Mouse (Mus musculus) heart, adult 8-10 months (tissue): Measurements from ENCODE around the gene Dock1. TPM values are rescaled to one million over a fixed set of nuclear protein-coding genes. Genes with fewer than 3 reads are reported as not detected.

ENCODE experiments used
- DNase-seq: peaks from one replicate; pipeline ENCODE4 v3.0.0; 2022; ENCODE audit warnings: low spot score
- total RNA-seq, 4 experiments: library from RNA; stranded (reverse); gene quantifications; 2 replicates each; pipeline ENCODE4 v1.2.4; 2022

Dock1 gene
- total RNA-seq, 4 experiments from 2014 or later: 26.9 to 29.2 (median 27.7) TPM

GRCm38 (mm10) chr7:134695431-134695830, 25.0 kb downstream of the Dock1 start:
- no peak for DNase-seq

GRCm38 (mm10) chr7:134696126-134696979, 25.9 kb downstream of the Dock1 start:
- DNase-seq: no peak

DNA sequence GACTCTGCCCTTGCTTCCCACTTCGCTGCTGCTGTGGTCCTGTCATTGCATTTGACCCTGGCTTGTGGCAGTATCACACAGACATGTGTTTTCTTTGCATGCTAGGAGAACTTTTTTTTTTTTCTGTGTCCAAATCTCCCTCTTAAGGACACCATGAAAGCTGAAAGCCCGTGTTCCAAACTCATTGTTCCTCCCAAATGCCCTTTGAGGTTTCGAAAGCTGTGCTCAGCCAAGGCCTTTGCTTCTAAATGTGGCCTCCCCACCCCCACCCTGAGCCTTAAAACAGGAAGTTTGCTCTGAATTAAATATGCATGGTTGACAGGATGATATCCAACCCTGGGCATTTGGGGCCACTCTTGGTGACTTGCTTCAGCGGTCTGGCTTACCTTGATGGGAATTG, 27.0 kb downstream of the Dock1 start:
- DNase-seq: peak; percentile 45

DNA sequence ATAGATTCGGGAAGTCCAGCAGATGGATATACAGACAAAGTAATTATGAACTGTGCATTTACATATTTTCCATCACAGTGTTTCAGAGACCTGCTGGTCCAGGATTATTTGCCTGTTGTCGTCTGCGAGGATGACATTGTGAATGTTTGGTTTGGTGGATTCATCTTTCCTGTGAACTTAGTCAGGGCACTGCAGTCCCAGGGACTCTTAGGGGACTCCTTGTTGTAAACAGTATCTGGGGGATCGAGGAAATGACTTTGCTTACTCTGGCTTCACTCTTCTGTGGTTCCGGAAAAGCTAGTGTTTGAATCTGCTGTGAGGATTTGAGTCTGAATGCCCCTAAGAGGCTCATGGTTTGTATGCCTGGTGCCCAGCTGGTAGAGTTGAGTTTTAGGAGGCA, 27.8 kb downstream of the Dock1 start:
- DNase-seq: no peak

DNA sequence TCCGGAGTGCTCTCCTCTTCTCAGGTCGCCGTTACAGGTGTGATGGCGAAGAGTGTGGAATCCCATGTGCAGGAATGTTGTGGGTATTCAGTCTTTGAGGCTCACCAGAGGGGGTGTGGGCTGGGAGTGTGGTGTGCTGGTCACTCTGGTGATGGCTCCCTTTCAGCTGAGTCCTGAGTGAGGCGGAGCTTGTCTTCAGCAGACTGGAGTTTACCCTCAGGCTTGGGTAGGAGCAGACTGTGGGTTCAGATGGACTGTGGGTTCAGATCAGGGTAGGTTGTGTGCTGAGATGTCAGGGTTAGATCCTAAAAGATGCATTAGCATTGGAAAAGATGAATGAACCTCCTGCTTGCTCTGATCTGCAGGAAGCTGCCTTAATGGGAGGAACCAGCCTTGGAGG, 29.5 kb downstream of the Dock1 start:
- DNase-seq: no peak

- no peak for DNase-seq
Observed at GRCm38 (mm10) chr7:134702481-134702880, 32.0 kb downstream of the Dock1 start.

- DNase-seq: peak; percentile 51
Observed at GRCm38 (mm10) chr7:134703704-134704103, 33.2 kb downstream of the Dock1 start.

GRCm38 (mm10) chr7:134709226-134709853, 38.9 kb downstream of the Dock1 start:
- DNase-seq: no peak

DNA sequence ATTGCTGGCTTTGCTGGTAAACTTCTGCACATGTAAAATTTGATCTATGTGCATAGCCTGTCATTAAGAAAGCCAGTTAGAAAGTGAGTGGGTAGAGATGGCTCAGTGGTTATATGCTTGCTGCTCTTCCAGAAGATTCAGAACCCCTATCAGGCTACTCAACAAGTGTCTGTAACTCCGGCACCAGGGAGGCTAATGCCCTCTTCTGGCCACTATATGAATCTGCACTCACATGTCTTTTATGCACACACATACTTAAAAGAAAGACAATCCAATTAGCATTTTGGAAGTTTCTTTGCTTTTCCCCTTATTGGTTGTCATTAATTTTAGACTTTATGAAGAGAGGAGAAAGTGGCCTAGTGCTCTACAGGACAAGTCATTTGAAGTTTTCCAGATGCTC, 41.1 kb downstream of the Dock1 start:
- no peak for DNase-seq

DNA sequence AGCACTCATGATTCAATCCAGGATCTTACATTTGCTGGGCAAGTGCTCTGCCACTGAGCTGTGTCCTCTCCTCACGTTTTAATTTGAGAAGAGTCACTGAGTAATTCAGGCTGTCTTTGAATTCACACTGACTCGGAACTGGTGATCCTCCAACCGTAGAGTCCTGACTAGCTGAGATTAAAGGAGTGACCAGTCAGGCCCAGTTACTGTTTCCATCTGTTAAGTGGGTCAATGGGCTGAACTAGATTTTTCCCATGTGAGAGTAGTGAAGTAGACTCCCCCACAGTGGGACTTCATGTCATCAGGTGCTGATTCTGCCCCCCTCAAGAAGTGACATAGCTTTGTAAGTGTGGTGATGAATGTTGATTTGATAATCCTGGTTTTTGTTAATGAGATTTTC, 49.0 kb downstream of the Dock1 start:
- DNase-seq: no peak

- DNase-seq: no peak
Observed at GRCm38 (mm10) chr7:134722361-134722760, 51.9 kb downstream of the Dock1 start.

DNA sequence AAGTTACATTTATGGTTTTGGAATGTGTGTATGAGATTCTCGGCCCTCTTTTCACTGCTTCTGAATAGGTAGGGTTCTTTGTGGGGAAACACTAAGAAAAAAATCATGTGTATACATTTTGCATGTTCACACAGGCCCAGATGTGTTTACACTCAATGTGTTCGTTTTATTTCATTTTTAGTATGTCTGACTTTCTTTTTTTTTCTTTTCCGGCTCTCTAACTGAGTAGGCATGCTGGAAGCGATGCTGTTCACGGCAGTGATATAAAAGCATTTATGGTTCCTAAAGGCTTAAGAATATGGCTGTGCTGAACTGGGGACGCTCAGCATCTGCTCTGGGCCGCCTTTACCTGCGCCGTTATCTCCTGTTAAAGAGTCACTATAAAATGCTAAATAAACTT, 52.5 kb downstream of the Dock1 start:
- no peak for DNase-seq

DNA sequence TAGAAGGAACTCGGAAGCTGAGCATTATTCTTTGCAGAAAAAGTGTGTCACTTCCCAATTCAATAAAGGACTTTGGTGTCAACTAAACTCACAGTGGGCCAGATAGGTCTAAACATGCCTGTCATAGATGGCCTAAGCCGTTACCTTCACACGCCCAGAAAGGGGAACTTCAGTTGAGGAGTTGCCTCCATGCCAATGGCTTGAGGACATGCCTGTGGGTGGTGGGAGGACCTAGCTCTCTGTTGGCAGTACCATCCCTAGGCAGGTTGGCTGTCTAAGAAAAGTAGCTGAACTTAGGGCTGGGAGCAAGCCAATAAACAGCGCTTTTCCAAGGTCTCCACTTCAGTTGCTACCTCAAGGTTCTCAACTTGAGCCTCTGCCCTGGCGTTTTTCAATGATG, 53.1 kb downstream of the Dock1 start:
- no peak for DNase-seq

- no peak for DNase-seq
Observed at GRCm38 (mm10) chr7:134724841-134725240, 54.4 kb downstream of the Dock1 start.

- DNase-seq: no peak
Observed at GRCm38 (mm10) chr7:134725551-134726529, 55.4 kb downstream of the Dock1 start.

GRCm38 (mm10) chr7:134726530-134727258, 56.2 kb downstream of the Dock1 start:
- no peak for DNase-seq

DNA sequence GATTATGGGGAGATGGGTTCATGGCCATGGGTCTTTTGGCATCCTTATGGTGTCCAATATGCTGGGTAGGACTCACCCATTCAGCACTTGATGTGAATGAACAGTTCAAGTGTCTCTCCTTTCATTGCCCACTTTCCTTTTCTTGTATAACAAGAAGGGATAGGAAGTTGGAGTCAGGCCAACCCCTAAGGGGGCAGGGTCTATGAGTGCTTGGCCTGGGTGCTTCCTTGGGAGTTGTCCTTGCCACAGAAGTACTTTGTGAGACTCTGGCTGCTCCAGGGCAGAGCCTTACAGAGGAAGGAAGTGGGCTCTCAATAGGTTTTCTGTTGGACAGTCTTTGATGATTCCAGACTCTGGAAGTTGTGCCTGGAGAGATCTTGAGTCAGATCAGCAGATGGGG, 58.9 kb downstream of the Dock1 start:
- DNase-seq: no peak

- no peak for DNase-seq
Observed at GRCm38 (mm10) chr7:134730406-134731126, 60.1 kb downstream of the Dock1 start.

DNA sequence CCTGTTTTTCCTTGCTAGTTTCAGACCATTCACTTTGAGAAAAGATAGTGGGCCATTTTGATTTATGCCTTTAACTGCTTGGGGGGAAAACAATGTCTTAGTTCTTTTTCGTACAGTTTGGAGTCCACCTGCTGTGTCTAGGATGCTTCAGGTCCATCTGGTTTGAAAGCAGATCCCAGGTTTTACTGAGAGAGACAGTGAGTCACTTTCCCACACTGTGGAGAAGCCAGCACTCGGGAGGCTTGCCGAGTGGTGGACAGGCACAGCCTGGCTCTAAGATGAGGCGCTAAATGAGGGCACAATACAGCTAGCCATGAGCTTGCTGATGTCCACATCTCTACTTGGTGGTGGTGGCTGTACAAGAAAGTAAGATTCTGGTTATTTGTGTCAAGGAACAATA, 76.6 kb downstream of the Dock1 start:
- DNase-seq: no peak

DNA sequence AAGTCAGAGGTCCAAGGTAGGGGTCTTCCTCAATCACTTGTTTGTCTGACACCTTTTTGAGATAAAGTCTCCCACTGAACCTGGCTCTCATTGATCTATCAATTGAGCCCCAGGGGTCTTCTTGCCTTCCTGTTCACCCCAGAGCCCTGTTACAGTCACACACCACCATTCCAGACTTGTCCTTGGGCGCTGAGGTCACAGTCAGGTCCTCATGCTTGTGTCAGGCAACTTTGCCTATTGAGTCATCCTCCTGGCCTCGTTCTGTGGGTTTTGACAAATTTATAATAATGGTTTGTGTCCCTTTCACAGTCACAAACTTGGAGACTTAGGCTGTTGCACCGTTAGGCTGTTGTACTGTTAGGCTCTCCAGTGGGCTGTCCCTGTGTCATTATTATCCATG, 77.9 kb downstream of the Dock1 start:
- DNase-seq: no peak

DNA sequence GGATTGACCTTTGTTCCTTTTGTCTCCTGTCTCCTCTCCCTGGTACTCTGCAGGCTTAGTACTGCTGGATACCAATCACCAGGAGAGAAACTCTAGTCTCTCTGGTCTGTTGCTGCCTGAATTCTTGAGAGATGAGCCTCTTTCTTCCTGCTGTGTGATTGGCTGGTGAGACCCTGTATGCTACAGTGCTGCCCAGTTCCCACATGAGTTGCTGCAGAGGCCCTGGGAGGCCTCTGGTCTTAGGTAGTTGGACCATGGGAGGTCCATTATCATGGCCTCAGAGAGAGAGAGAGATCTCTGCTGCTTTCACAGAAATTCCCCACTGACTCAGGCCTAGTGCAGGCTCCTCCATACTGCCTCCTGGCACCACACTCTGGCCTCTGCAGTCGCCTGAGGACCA, 79.2 kb downstream of the Dock1 start:
- no peak for DNase-seq
